Mouse (Mus musculus) heart, embryonic 14.5 days (tissue): ENCODE data around the gene 9130213A22Rik. TPM values are rescaled to one million over a fixed set of nuclear protein-coding genes. Genes with fewer than 3 reads are reported as not detected.
A peak's percentile ranks its signal among the peaks of the same experiment; 100 is the strongest.

Source experiments
- ATAC-seq: fragments of 200-750 bp; cut with Nextera tagmentation; 2 replicates; pipeline ENCODE4 v1.8.0; 2017; ENCODE audit warnings: low read depth, moderate TSS enrichment; ENCODE audit not compliant: insufficient number of reproducible peaks, insufficient read depth, low FRiP score
- H3K27ac ChIP-seq, 2 experiments: fragments of 200-500 bp in 1 of 2; fragments of 300-500 bp in 1 of 2; sonication (generic) in 1 of 2; replicated peaks in 1 of 2; 2 replicates each; pipeline ENCODE4 v1.5.1; 2012 to 2014; ENCODE audit warnings: low read depth in 2 of 2, low read length in 2 of 2, control low read depth in 1 of 2, mild to moderate bottlenecking in 1 of 2, mixed read lengths in 1 of 2; ENCODE audit not compliant: control insufficient read depth in 1 of 2, insufficient read depth in 1 of 2
- H3K27me3 ChIP-seq: fragments of 300-500 bp; sonication (generic); 2 replicates; pipeline ENCODE4 v1.6.1; 2014; ENCODE audit warnings: mild to moderate bottlenecking, low read length, control low read depth; ENCODE audit not compliant: control insufficient read depth, insufficient read depth
- H3K36me3 ChIP-seq: fragments of 300-500 bp; sonication (generic); 2 replicates; pipeline ENCODE4 v1.6.1; 2014; ENCODE audit warnings: mild to moderate bottlenecking, control low read depth, low read length, mixed read lengths; ENCODE audit not compliant: control insufficient read depth, insufficient read depth
- H3K4me1 ChIP-seq, 2 experiments: fragments of 200-500 bp in 1 of 2; fragments of 300-500 bp in 1 of 2; sonication (generic) in 1 of 2; 2 replicates each; pipeline ENCODE4 v1.6.1; 2012 to 2014; ENCODE audit warnings: low read length in 2 of 2, control low read depth in 1 of 2, mixed read lengths in 1 of 2; ENCODE audit not compliant: control insufficient read depth in 2 of 2, insufficient read depth in 2 of 2
- H3K4me2 ChIP-seq: fragments of 300-500 bp; sonication (generic); 2 replicates; pipeline ENCODE4 v1.6.1; 2014; ENCODE audit warnings: mild to moderate bottlenecking, low read length
- H3K4me3 ChIP-seq, 2 experiments: fragments of 200-500 bp in 1 of 2; fragments of 300-500 bp in 1 of 2; sonication (generic) in 1 of 2; 2 replicates each; pipeline ENCODE4 v1.5.1; 2012 to 2014; ENCODE audit warnings: low read length in 2 of 2, mild to moderate bottlenecking in 2 of 2, control low read depth in 1 of 2, low read depth in 1 of 2, moderate library complexity in 1 of 2; ENCODE audit not compliant: control insufficient read depth in 1 of 2, insufficient read depth in 1 of 2
- H3K9ac ChIP-seq: fragments of 300-500 bp; sonication (generic); 2 replicates; pipeline ENCODE4 v1.6.1; 2014; ENCODE audit warnings: mild to moderate bottlenecking, low read length
- H3K9me3 ChIP-seq: fragments of 300-500 bp; sonication (generic); 2 replicates; pipeline ENCODE4 v1.6.1; 2016; ENCODE audit warnings: low read length, control low read depth; ENCODE audit not compliant: control insufficient read depth
- WGBS: fragments of 180-500 bp; shearing (Covaris S2); extraction: QIAGEN DNeasy Blood & Tissue Kit; methylation state at CpG from one replicate; pipeline ENCODE4 v1.1.7; 2014; 5-methylcytosine and 5-hydroxymethylcytosine counted together
- polyA plus RNA-seq: library from polyadenylated mRNA; unstranded; fragments of >200 nt; fragmentation: Nextera tagmentation; extraction: Ambion mirVana; gene quantifications from 2 replicates; pipeline ENCODE4 v1.2.1, GENCODE M21; 2014

Gene 9130213A22Rik
- polyA plus RNA-seq, 1 experiment from 2014 or later, result 0.28 TPM

DNA sequence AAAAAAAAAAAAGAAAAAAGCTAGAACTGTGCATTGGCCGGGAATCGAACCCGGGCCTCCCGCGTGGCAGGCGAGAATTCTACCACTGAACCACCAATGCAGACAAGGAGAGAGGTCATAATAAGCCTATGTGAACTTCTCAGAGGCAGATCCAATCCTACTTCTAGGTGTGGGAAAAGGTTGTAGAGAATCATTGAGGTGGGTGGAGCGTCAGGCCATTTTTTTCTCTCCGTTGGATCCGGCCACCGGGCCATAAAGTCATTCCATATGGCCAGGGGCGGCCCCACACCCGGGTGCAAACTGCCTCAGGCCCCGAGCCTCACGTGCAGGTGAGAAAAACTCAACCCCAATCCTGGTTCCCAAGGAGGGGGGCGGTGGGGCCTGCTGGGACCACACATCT is 3.6 kb downstream of the 9130213A22Rik start:
- Histone ChIP-seq H3K27me3 (no peaks in the 10 kb centered on the region), H3K4me2 (peak overlapping the region; percentile 84), H3K36me3 (no peaks in the 10 kb centered on the region), H3K27ac (peak overlapping the region in 1 of 2 experiments; percentile 90; a peak in 1 of 4 replicates), H3K4me3 (peak overlapping the region; percentile 72 to 81), H3K9me3 (no peaks in the 10 kb centered on the region), H3K4me1 (peaks cover 10 to 28% of the 10 kb centered on the region in 2 experiments), H3K9ac (peak overlapping the region; percentile 84)
- ATAC-seq, result no peak
- 4% methylated on average over 15 of the region's 15 CpGs for WGBS

DNA sequence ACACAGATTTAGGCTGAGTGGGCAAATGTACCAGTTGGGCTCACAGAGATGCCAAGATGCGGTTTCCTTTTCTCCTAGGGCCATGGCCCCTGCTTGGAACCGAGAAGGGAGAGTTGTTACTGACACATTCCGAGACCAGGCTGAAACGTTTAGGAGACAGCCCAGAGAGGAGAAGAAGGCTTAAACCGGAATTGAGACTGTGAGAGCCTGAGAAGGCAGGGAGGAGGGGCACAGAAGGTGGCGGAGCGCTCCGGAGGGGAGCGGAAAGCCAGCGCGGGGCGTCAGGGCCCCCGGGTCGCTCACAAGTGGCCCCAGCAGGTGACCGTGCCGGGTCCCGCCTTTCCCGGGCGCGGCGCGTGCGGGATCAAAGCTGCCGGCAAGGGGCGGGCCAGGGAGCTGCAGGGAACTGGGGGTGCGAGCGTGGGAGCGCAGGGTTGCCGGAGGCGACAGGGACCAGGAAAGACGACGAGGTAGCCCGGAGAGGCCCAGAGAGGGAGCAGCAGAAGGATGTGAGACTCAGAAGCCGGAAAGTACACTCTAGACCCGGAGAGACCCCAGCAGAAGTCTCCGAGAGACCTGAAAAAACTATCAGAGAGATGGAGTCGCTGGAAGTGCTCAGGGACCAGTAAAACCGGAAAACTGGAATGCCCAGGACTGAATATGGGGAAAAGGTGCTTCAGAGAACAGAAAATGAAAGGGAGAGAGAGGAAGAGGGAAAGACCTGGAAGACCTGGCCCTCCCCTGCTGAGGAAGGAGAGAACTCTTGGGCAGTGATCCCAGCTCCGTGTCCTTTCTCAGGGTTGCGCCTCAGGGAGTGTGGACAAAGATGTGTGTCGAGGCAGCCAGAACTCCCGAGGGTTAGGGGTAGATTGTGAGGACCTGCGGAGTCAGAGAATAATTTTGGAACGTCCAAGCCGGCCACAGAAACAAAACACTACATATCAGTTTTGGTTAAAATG is 4.4 kb downstream of the 9130213A22Rik start:
- Histone ChIP-seq H3K9ac (peak overlapping the region; percentile 84), H3K27me3 (no peaks in the 10 kb centered on the region), H3K9me3 (no peaks in the 10 kb centered on the region), H3K27ac (peak overlapping the region; percentile 75 to 90), H3K4me3 (peak overlapping the region; percentile 72 to 81), H3K4me2 (peak overlapping the region; percentile 84), H3K4me1 (peaks cover 10 to 28% of the 10 kb centered on the region in 2 experiments), H3K36me3 (no peaks in the 10 kb centered on the region)
- ATAC-seq, result no peak
- WGBS, result under 1% methylated on average over 45 of the region's 45 CpGs

DNA sequence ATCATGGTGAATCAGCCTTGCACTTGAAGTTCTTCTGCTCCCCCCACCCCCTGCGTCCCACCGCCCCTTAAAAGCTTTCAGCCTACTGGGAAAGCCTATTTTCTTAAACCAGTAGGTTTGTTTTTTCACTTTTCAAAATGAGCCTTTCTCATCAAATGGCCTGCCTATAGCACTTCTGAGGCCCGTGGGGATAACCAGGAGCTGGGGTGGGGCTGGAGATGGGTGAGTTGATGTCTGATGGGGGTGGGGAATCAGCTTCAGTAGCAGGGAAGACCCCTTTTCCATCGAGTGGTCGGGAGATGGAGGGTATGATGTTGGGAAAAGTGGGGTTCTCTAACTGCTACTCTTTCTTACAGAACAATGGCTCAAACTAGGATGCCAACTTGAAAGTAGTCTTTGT is 5.5 kb downstream of the 9130213A22Rik start:
- Histone ChIP-seq H3K9me3 (no peaks in the 10 kb centered on the region), H3K4me1 (peaks cover 13 to 36% of the 10 kb centered on the region in 2 experiments), H3K4me3 (peak overlapping the region in 1 of 2 experiments; percentile 81; a peak in 1 of 4 replicates), H3K9ac (no peak overlapping the region), H3K27ac (no peak overlapping the region), H3K4me2 (peak overlapping the region; percentile 84), H3K36me3 (no peaks in the 10 kb centered on the region), H3K27me3 (no peaks in the 10 kb centered on the region)
- 54% methylated on average over 5 of the region's 5 CpGs for WGBS
- ATAC-seq, result no peak

DNA sequence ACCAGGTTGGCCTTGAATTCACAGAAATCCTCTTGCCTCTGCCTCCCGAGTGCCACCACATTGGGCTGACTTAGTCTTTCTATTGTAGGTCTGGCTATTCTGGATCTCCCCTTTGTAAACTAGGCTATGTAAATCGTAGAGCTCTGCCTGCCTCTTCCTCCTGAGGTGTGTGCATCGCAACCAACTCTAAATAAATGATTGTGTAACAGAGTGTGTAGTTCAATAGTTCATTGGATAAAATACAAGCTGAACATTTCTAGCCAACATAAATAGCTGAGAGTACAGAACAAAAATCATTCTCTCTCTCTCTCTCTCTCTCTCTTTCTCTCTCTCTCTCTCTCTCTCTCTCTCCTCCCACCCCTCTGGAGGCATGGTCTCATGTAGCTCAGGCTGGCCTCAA is 7.8 kb downstream of the 9130213A22Rik start:
- Histone ChIP-seq H3K4me2 (no peak overlapping the region), H3K27ac (no peak overlapping the region), H3K4me3 (no peak overlapping the region), H3K36me3 (peaks cover 3% of the 10 kb centered on the region), H3K9ac (no peak overlapping the region), H3K4me1 (peaks cover 11 to 31% of the 10 kb centered on the region in 2 experiments), H3K9me3 (no peaks in the 10 kb centered on the region), H3K27me3 (no peaks in the 10 kb centered on the region)
- ATAC-seq, result no peak
- WGBS, result 81% methylated on average over 3 of the region's 3 CpGs

DNA sequence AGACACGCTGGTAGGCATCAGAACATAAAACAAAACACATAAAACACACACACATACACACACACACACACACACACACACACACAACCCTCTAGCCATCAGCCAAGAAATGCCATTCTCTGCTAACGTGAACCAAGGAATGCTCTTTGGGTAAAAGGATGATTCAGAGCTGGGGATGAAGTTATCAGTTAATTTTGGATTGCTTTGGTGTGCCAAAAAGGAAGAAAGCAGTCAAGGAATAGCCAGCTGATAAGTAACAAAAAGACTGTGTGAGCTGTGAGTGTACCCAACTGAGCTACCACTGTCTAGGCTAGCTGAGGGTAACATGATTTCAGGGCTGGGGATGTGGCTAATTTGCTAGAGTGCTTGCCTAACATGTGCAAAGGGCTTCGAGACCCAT is 8.4 kb downstream of the 9130213A22Rik start:
- no peak overlapping the region for H3K9ac ChIP-seq
- ATAC-seq, result no peak
- H3K9me3 ChIP-seq, result no peaks in the 10 kb centered on the region
- H3K4me3 ChIP-seq, result no peak overlapping the region
- H3K27me3 ChIP-seq, result no peaks in the 10 kb centered on the region
- H3K27ac ChIP-seq, result no peak overlapping the region
- H3K4me1 ChIP-seq, result peaks cover 9 to 26% of the 10 kb centered on the region in 2 experiments
- WGBS, result 55% methylated on average over 3 of the region's 3 CpGs
- peaks cover 9% of the 10 kb centered on the region for H3K36me3 ChIP-seq
- H3K4me2 ChIP-seq, result no peak overlapping the region

DNA sequence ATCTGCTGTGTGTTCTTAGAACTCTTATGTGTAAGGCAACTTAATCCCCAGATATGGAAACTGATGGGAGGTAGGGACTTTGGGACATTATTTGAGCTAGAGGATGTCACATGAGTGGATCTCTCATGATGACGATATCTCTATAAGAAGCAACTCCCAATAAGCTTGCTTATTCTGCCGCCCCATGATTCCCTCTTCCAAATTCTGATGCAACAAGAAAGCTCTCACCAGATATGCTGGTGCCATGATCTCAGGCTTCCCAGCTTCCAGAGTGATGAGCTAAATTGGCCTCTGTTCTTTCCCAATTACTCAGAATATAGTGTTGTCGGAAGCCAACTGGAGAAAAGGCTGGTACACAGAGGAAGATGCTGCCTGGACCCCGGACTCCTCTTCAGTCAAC is 10.5 kb downstream of the 9130213A22Rik start:
- peak overlapping the region in 1 of 2 experiments; percentile 78; a peak in 2 of 4 replicates for H3K27ac ChIP-seq
- H3K9me3 ChIP-seq, result no peaks in the 10 kb centered on the region
- H3K4me3 ChIP-seq, result no peak overlapping the region
- no peaks in the 10 kb centered on the region for H3K27me3 ChIP-seq
- H3K9ac ChIP-seq, result no peak overlapping the region
- peak overlapping the region; percentile 70 for H3K4me2 ChIP-seq
- 42% methylated on average over 4 of the region's 4 CpGs for WGBS
- no peak for ATAC-seq
- peaks cover 5 to 17% of the 10 kb centered on the region in 2 experiments for H3K4me1 ChIP-seq
- peaks cover 30% of the 10 kb centered on the region for H3K36me3 ChIP-seq

DNA sequence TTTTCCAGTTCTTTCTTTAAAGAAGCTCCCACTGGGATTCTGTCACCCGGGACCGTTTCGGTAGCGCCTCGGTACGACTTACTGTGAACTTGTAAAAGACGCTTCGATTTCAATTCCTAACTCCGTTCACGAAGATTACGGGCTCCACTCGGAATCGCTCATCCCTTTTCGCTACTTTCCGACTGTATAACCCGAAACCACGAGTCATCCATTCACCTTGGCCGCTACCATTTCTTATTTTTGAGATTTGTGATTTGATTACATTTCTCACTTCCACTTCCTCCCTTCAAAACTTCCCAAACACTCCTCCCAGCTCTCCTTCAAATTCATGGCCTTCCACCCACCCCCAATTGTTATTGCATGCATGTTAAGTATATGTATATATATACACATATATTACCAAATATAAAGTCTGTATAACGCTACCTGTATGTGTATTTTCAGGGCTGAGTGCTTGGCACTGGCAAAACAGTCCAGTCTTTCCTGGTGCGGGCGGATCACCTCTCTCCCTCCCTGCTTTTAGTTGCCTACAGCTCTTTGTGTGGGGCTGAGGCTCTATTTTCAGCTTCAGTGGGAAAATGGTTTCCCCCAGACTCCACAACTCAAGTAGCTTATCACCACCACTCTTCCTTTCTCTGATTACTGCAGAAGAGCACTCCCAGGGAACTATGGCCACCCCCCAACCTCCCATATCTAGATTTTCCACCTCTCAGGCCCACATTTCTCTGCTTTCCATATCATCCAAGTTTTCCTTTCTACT is 11.2 kb downstream of the 9130213A22Rik start:
- H3K4me2 ChIP-seq, result peak overlapping the region; percentile 70
- H3K4me3 ChIP-seq, result peak overlapping the region; percentile 49 to 55
- H3K9ac ChIP-seq, result peak overlapping the region; percentile 77
- 3% methylated on average over 21 of the region's 21 CpGs for WGBS
- H3K36me3 ChIP-seq, result peaks cover 37% of the 10 kb centered on the region
- no peaks in the 10 kb centered on the region for H3K9me3 ChIP-seq
- peaks cover 5 to 16% of the 10 kb centered on the region in 2 experiments for H3K4me1 ChIP-seq
- H3K27me3 ChIP-seq, result no peaks in the 10 kb centered on the region
- H3K27ac ChIP-seq, result peak overlapping the region; percentile 76 to 78
- ATAC-seq, result no peak
